Mouse (Mus musculus) forebrain, embryonic 12.5 days (tissue): Measurements from ENCODE around the gene Dpf2. TPM values are rescaled to one million over a fixed set of nuclear protein-coding genes. Genes with fewer than 3 reads are reported as not detected.

Experiments used
- ATAC-seq: fragments of 200-750 bp; cut with Nextera tagmentation; 2 replicates; pipeline ENCODE4 v1.8.0; 2017; ENCODE audit warnings: moderate TSS enrichment; ENCODE audit not compliant: low FRiP score
- H3K27ac ChIP-seq: fragments of 300-500 bp; sonication (generic); 2 replicates; pipeline ENCODE4 v1.5.1; 2016; ENCODE audit warnings: mild to moderate bottlenecking
- H3K27me3 ChIP-seq: fragments of 300-500 bp; sonication (generic); 2 replicates; pipeline ENCODE4 v1.6.1; 2016; ENCODE audit warnings: mild to moderate bottlenecking
- H3K36me3 ChIP-seq: fragments of 300-500 bp; sonication (generic); replicated peaks from 2 replicates; pipeline ENCODE4 v1.6.1; 2016; ENCODE audit warnings: mild to moderate bottlenecking
- H3K4me1 ChIP-seq: fragments of 300-500 bp; sonication (generic); 2 replicates; pipeline ENCODE4 v1.6.1; 2016
- H3K4me2 ChIP-seq: fragments of 300-500 bp; sonication (generic); 2 replicates; pipeline ENCODE4 v1.6.1; 2016; ENCODE audit warnings: mild to moderate bottlenecking, moderate library complexity
- H3K4me3 ChIP-seq: fragments of 300-500 bp; sonication (generic); replicated peaks from 2 replicates; pipeline ENCODE4 v1.5.1; 2016; ENCODE audit warnings: mild to moderate bottlenecking
- H3K9ac ChIP-seq: fragments of 300-500 bp; sonication (generic); 2 replicates; pipeline ENCODE4 v1.6.1; 2016; ENCODE audit warnings: mild to moderate bottlenecking
- H3K9me3 ChIP-seq: fragments of 300-500 bp; sonication (generic); 2 replicates; pipeline ENCODE4 v1.6.1; 2016
- WGBS: fragments of 180-500 bp; shearing (Covaris S2); methylation state at CpG from one replicate; pipeline ENCODE4 v1.1.7; 2016; 5-methylcytosine and 5-hydroxymethylcytosine counted together
- polyA plus RNA-seq: library from polyadenylated mRNA; unstranded; fragments of >200 nt; fragmentation: Nextera tagmentation; extraction: Ambion mirVana; gene quantifications from 2 replicates; pipeline ENCODE4 v1.2.1, GENCODE M21; 2016

Gene Dpf2
- polyA plus RNA-seq, 1 experiment from 2014 or later: 184 TPM

DNA sequence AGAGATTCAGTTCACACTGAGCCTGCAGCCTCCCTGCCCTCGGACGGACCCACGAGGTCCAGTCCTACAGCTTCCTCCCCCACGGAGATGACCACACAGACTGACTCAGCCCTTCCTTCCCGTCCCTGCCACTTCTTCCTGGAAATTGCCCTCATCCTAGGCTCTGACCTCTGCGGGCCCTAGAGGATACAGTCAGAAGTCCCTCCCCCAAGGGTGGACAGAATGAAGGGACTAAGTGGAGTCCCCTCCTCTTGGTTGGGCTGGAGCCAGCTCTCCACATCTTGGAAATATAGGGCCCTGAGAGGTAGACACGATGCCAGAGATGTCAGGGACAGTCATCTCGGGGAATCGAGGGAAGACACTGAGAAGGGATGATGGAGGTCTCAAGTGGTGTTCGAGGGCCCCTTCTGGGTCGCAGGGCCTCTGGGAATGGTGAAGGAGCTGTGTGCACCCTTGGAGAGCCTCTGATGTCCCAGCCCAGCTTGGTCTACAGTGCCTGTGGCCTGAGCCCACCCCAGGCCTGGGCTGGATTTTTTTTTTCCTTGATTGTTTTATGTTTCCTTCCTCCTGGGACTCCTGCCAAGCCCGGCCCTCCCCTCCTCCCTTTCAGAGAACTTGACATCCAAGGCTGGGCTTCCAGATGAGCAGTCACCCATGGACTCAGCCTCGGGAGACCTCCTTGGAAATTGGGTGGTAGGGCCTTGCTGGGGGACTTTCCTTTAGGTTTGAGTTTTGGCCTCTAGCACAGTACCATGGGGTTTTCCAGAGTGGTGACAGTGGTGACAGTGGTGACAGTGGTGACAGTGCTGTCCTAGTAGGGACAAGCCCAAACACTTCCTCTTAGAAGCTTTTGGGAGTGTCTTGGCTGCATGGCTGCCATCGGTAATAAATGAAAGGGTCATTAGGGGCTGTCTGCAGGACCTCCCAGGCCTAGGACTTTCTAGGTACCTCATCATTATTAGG lies 17.1 kb upstream of the Dpf2 start:
- Histone ChIP-seq H3K9me3 (no peaks in the 10 kb centered on the region), H3K9ac (no peak overlapping the region), H3K27me3 (peaks cover 16% of the 10 kb centered on the region), H3K4me1 (peaks cover 6% of the 10 kb centered on the region), H3K4me3 (no peak overlapping the region), H3K4me2 (no peak overlapping the region), H3K27ac (no peak overlapping the region), H3K36me3 (no peaks in the 10 kb centered on the region)
- ATAC-seq: no peak
- WGBS: 70% methylated on average over 14 of the region's 14 CpGs

DNA sequence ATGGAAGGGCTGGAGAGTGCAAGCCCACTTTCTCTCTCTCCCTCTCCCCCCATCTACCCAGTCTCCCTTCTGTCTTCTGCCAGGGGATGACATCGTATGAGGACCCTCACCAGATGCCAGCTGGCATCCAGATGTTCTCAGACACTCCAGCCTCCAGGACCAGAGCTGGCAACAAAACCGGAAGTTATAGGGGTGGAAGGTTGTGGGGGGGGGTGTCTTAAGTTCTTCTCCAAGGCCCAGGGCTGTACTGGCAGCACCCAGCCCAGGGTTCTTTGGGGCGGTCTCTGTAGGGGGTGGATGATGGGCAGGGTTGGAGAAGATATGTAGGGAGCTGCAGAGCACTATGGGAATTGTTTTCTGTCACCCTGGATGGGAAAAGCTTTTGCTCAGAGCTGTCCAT lies 15.7 kb upstream of the Dpf2 start:
- 69% methylated on average over 3 of the region's 3 CpGs for WGBS
- H3K27ac ChIP-seq: no peak overlapping the region
- no peak overlapping the region for H3K4me3 ChIP-seq
- no peaks in the 10 kb centered on the region for H3K36me3 ChIP-seq
- H3K9me3 ChIP-seq: no peaks in the 10 kb centered on the region
- H3K4me1 ChIP-seq: peaks cover 14% of the 10 kb centered on the region
- no peak overlapping the region for H3K9ac ChIP-seq
- no peak for ATAC-seq
- peaks cover 16% of the 10 kb centered on the region for H3K27me3 ChIP-seq
- H3K4me2 ChIP-seq: no peak overlapping the region

DNA sequence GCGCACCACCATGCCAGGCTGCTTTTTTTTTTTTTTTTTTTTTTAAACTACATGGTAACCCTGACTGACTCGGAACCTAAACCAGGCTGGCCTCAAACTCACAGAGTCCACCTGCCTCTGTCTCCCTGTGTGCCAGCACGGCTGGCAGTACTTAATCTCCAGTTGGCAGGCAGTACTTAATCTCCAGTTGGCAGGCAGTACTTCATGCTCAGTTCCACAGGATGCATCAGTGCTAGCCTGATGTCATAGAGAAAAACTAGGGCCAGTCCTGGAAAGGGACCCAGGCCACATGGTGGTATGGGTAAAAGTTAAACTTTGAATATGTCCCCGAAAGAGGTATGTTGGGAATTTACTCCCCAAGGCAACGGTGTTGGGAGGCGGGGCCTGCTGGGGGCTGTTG lies 15.3 kb upstream of the Dpf2 start:
- no peaks in the 10 kb centered on the region for H3K36me3 ChIP-seq
- peaks cover 16% of the 10 kb centered on the region for H3K27me3 ChIP-seq
- H3K27ac ChIP-seq: no peak overlapping the region
- no peak overlapping the region for H3K4me3 ChIP-seq
- WGBS: 81% methylated on average over 6 of the region's 6 CpGs
- no peaks in the 10 kb centered on the region for H3K9me3 ChIP-seq
- H3K9ac ChIP-seq: no peak overlapping the region
- peaks cover 14% of the 10 kb centered on the region for H3K4me1 ChIP-seq
- no peak overlapping the region for H3K4me2 ChIP-seq
- ATAC-seq: no peak

DNA sequence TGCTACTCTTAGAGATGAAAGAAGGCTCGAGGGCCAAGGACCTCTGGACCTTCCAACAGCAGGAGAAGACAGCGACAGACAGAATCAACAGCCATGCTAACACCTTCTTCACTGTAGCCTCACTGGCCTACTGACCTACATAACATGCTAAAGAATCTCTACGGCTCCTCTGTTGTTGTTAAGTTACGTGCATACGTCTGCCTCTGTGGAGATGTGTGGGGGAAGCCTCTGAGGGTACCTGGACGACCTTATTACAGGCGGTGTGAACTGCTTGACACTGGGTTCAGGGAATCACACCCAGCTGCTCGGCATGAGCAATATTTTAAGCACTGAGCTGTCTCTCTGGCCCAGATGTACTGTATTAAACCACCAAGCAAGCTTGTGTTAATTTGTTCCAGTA lies 14.7 kb upstream of the Dpf2 start:
- no peak for ATAC-seq
- H3K27ac ChIP-seq: no peak overlapping the region
- no peak overlapping the region for H3K9ac ChIP-seq
- H3K27me3 ChIP-seq: peaks cover 16% of the 10 kb centered on the region
- 77% methylated on average over 8 of the region's 8 CpGs for WGBS
- no peaks in the 10 kb centered on the region for H3K36me3 ChIP-seq
- no peak overlapping the region for H3K4me2 ChIP-seq
- H3K4me1 ChIP-seq: peaks cover 14% of the 10 kb centered on the region
- H3K4me3 ChIP-seq: no peak overlapping the region
- no peaks in the 10 kb centered on the region for H3K9me3 ChIP-seq

DNA sequence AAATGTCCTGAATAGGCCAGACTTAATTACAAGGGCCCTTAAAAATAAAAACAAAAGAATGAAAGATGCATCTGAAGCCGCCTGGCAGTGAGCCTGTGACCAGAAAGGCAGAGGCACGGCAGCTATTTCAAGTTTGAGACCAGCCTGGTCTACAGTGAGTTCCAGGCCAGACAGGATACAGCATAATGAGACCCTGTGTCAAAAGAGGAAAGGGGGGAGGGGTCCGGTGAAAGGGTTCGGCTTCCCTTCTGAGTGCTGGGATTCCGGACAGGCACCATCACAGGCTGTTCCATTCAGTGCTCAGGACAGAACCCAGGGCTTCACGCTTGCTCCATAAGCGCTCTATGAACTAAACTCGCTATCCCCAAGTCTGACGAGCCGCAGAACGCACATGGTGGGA lies 14.2 kb upstream of the Dpf2 start:
- Histone ChIP-seq H3K4me1 (peaks cover 14% of the 10 kb centered on the region), H3K9ac (no peak overlapping the region), H3K4me2 (no peak overlapping the region), H3K36me3 (no peaks in the 10 kb centered on the region), H3K27me3 (peaks cover 16% of the 10 kb centered on the region), H3K27ac (no peak overlapping the region), H3K9me3 (no peaks in the 10 kb centered on the region), H3K4me3 (no peak overlapping the region)
- 69% methylated on average over 11 of the region's 11 CpGs for WGBS
- ATAC-seq: no peak

DNA sequence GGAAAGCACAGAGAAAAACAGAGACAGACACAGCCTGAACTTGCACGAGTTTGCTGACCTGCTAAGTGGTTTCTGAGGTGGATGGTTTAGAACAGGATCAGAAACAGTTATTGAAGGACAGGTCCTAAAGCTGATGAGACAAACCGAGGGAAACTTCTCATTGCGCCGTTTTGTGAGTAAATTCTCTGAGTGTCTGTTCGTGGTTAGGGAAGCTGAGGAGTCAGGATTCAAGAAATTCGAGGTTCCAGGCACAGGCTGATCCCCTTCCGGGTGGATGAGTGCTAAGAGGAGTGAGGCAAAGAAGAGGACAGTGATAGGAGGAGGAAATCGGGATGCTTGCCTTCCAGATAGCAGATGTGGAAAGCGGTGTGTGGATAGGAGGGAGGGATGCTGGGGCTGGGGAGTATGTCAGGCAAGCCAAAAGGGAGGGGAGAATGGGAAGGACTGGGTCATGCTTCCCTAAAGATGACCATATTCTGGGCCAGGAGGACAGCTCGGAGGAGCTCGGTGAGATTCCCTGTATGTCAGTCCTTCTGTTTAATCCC lies 12.6 kb upstream of the Dpf2 start:
- H3K36me3 ChIP-seq: no peaks in the 10 kb centered on the region
- peaks cover 19% of the 10 kb centered on the region for H3K4me1 ChIP-seq
- ATAC-seq: no peak
- peaks cover 16% of the 10 kb centered on the region for H3K27me3 ChIP-seq
- H3K4me2 ChIP-seq: peak overlapping the region; percentile 98
- H3K27ac ChIP-seq: no peak overlapping the region
- WGBS: 45% methylated on average over 11 of the region's 11 CpGs
- H3K9me3 ChIP-seq: no peaks in the 10 kb centered on the region
- H3K9ac ChIP-seq: peak overlapping the region; percentile 60
- H3K4me3 ChIP-seq: peak overlapping the region; percentile 53

DNA sequence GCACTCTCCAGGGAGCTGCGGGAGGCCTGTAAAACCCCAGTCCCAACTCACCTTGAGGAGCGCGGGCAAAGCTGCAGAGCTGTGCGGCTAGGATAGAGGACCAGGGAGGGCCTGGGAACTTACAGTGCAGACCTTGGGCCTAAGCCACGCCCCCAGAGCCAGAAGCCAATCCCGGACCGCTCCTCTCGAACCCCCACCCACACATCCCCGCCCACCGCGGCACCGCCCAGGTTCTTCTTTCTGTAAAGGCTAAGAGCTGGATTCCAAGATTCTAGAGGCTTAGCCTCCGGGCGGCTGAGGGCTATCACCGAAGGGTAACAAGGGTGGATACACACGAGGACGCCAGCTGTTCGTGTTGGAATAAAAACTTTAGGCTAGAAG lies 11.9 kb upstream of the Dpf2 start, which contains the start of gene Cdc42ep2:
Cdc42ep2 (minus strand) TSS at position 104 of the 381 bp plus-strand sequence.
- Histone ChIP-seq H3K9me3 (no peaks in the 10 kb centered on the region), H3K4me2 (peak within 1 kb of the TSS; percentile 98), H3K27ac (peak within 1 kb of the TSS; percentile 66), H3K27me3 (peaks cover 16% of the 10 kb centered on the region), H3K4me3 (peak within 1 kb of the TSS; percentile 53), H3K36me3 (no peaks in the 10 kb centered on the region), H3K4me1 (peaks cover 19% of the 10 kb centered on the region), H3K9ac (peak within 1 kb of the TSS; percentile 60)
- peak; percentile 95 for ATAC-seq
- under 1% methylated on average over 18 of the region's 18 CpGs for WGBS

DNA sequence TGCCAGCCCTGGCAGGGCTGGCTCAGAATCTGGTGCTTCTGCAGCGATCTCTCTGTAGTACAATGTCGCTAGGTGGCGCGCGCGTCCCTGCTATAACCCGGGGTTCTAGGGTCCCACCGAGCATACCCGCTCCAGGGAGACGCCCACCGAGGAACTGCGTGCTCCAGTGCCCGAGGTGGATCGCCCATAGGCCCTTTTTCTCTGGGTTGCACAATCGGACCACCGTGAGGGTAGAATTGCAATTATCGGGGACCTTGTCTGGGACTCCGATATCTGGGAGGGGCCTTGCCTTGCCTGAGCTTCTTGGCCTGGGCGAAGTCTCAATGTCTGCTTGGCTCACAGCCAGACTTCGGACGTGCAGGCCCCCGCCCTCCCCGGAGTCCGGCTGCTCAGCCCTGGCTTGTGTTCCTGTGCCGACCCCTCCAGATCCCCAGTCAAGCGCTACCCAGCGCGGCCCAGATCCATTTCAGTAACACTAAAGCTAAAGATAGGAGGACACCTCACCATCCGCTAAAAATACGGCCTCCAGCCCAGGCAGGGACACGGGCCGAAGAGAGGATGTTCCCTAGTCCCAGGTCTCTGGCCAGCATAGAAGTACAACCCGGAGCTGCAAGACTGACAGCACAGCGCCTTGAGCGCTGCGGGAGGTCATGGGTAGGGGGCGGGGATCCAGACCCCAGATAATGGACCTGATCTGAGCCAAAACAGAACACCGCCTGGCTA lies 11.3 kb upstream of the Dpf2 start:
- H3K27ac ChIP-seq: peak overlapping the region; percentile 66
- peak overlapping the region; percentile 98 for H3K4me2 ChIP-seq
- peak overlapping the region; percentile 53 for H3K4me3 ChIP-seq
- no peaks in the 10 kb centered on the region for H3K9me3 ChIP-seq
- WGBS: under 1% methylated on average over 38 of the region's 38 CpGs
- no peaks in the 10 kb centered on the region for H3K36me3 ChIP-seq
- peak overlapping the region; percentile 60 for H3K9ac ChIP-seq
- peaks cover 16% of the 10 kb centered on the region for H3K27me3 ChIP-seq
- H3K4me1 ChIP-seq: peaks cover 19% of the 10 kb centered on the region
- peak; percentile 87 for ATAC-seq

DNA sequence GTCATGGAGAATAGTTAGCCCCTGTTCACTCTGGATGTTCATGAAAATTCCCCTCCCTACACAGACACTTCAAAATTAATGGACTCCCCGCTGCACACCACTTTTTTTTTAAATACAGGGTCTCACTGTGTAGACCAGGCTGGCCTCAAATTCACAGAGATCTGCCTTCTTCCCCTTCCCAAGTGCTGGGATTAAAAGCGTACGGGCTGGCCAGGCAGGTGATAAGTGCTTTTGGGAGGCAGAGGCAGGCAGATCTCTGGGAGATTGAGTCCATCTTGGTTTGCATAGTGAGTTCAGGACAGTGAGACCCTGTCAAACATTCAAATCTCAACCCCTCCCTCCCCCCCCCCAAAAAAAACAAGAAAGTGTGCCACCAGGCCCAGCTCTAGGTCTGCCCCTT lies 10.2 kb upstream of the Dpf2 start:
- ATAC-seq: no peak
- Histone ChIP-seq H3K9me3 (no peaks in the 10 kb centered on the region), H3K36me3 (no peaks in the 10 kb centered on the region), H3K27me3 (peaks cover 16% of the 10 kb centered on the region), H3K9ac (no peak overlapping the region), H3K27ac (no peak overlapping the region), H3K4me3 (no peak overlapping the region), H3K4me1 (peaks cover 19% of the 10 kb centered on the region), H3K4me2 (no peak overlapping the region)
- 96% methylated on average over 3 of the region's 3 CpGs for WGBS

DNA sequence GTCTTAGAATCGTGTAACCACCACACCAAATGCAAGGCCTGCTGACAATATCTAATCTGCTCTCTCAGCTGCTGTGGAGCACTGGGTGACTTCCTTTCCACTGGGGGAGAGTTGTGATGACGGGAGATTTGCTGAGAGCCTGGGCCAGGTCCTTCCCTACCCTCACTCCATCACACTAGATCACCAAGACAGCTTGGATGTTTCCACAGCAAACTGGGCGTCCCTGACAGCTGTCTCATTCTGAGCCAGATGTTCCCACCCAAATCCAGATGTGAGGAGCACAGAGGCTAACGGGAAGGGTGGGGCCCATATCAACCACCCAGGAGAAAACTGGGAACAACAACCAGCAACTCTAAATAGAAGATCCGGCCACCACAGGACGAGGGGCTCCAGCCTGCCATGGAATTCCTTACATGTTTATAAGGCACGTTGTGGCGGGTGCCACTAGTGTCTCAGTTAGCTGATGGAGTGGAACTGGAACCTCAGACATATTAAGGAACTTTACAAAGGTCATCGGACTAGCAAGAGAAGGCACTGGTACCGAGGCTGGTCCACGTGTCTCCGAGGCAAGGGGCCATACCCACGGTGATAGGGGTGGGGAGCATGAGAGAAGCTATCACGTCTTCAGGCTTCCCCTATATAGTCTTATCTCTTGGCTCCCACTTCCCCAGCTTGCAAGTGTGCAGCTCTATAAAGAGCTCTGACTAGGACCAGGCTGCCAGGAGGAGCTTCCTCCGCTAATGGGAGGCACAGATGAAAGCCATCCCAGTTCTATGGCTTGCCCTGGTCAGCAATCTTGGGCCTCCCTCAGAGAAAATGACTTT lies 9.5 kb upstream of the Dpf2 start:
- H3K9ac ChIP-seq: no peak overlapping the region
- H3K36me3 ChIP-seq: no peaks in the 10 kb centered on the region
- peaks cover 19% of the 10 kb centered on the region for H3K4me1 ChIP-seq
- no peaks in the 10 kb centered on the region for H3K9me3 ChIP-seq
- ATAC-seq: no peak
- H3K27ac ChIP-seq: no peak overlapping the region
- no peak overlapping the region for H3K4me2 ChIP-seq
- H3K4me3 ChIP-seq: no peak overlapping the region
- WGBS: 80% methylated on average over 15 of the region's 15 CpGs
- H3K27me3 ChIP-seq: peaks cover 16% of the 10 kb centered on the region

DNA sequence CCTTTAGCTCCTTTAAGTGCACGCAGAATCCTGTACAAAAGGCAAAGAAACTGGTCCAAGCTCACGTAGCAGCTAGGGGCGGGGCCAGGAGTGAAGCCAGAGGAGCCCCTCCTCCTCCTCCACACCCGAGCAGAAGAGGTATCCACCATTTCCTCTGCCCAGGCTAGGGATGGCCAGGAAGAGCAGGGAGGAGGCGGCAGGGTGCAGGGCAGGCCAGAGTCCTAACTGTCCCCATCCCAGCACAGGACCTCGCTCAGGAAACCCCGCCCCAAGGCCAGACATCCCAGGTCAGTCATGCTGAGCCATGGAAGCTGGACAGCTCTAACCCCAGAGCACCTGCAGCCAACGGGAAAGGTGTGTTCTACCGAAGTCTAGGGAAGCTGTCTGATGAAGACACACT lies 8.9 kb upstream of the Dpf2 start:
- 15% methylated on average over 9 of the region's 9 CpGs for WGBS
- no peak overlapping the region for H3K4me3 ChIP-seq
- H3K9me3 ChIP-seq: no peaks in the 10 kb centered on the region
- peaks cover 19% of the 10 kb centered on the region for H3K4me1 ChIP-seq
- H3K27me3 ChIP-seq: peaks cover 16% of the 10 kb centered on the region
- no peak overlapping the region for H3K27ac ChIP-seq
- H3K4me2 ChIP-seq: peak overlapping the region; percentile 0; the same call in 1 of the 2 replicates
- H3K9ac ChIP-seq: peak overlapping the region; percentile 33; the same call in 1 of the 2 replicates
- no peak for ATAC-seq
- H3K36me3 ChIP-seq: no peaks in the 10 kb centered on the region
